Mouse (Mus musculus): ENCODE measurements around the gene Nanos3.

Nanos3 gene

DNA sequence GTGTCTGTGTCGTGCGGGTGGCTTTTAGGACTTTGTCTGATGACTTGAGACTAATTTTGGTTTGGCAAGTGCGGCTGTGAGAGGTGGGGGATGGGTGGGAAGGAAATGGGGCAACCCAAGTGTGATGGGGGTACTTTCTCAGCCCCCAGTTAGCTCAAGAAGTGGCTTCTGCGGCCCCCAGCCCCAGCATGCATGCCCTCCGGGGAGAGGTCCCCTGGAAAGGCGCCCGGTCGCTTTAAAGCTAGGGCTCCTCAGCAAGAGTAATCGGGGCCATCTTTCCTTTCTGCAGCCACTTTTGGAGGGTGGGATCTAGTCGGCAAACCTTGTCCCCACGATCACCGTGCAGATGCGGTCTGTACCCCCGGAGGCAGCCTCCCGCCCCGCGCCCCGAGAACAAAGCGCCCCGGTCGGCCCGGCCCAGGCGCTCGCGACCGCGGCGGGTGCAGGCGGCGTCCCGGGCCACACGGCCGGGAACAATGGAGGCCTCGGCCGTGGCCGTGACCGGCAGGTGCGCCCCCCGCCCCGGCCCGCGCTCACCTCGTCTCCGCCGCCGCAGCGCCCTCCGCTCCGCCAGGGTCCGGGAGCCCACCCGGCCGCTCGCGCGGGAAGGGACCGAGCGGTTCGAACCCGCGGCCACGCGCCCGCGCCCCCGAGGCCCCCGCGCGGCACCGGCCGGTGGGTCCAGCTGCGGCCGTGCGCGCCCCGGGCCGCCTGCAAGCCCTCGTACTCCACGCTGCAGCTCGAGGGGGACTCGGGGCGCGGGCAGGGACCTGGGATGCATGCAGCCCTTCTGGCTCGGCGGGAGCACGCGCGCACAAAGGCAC is 1.5 kb downstream of the Nanos3 start:
- DNase-seq (ENCODE audit: low spot score), result peak; percentile 59

DNA sequence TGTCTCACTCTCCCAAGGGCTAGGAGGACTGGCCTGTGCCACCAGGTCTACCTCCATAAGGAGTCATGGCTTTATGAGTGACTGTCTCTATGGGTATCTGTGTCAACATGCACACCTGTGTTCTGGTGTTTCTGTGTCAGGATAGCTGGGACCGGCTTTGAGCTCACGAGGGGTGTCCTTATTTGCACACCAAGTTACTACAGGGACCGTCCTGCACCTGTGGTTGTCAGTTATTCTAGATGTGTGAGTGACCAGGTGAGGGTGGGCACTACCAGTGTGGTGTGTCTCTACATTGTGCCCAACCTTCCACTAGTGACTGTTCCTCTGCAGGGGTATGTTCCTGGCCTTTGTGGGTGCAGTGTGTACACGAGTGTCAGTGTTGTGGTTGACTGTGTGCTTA is 2.2 kb downstream of the Nanos3 start:
- DNase-seq (ENCODE audit: low spot score), result no peak

DNA sequence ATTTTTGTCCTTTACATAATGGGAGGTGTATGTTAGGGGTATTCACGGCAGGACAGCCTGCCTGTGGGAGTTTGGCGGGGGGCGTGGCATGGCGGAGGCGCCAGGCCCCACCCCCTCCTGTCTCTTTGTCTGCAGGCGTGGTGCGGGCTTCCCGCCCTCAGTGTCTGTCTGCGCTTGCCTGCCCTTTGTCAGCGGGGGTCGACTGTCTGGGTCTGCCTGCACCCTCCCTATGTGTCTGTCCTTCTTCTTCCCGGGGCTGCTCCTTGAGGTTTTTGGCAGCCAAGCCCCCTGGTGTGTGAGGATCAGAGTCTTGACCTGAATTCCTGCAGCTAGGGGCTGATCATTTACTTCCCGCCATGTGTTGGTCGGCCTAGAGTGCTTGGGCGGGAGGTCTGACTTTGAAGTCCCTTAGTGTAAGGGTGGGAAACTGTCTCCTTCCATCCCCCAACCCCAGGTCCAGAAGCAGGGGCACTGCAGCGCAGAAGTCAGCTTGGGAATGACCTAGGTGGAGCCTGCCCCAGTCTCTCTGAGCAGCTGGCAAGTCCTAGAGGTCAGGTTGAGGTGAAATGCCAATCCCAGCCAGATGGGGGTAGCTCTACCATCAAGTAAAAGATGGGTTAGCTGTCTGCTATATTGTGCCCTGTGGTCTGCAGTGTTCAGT is 4.4 kb downstream of the Nanos3 start:
- DNase-seq (ENCODE audit: low spot score), result peak; percentile 89

DNA sequence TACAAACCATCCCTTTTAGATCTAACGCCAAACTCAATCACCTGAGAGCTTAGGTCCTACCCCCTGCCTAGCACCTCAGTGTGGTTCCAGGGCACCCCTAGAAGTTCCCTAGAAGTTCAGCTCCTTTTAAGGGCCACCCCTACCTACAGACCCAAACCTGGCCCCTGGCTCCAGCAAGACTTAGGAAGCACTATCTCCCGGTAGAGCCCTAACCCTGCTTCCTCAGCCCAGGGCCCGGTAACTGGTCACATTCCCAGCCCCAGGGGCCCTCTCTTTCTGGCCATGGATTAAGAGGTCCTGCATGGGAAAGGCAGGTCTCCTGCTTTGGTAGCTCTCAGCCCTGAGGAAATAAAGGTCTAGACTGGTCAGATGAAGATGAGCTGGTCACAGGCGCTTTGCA is 5.1 kb downstream of the Nanos3 start:
- DNase-seq (ENCODE audit: low spot score), result no peak

DNA sequence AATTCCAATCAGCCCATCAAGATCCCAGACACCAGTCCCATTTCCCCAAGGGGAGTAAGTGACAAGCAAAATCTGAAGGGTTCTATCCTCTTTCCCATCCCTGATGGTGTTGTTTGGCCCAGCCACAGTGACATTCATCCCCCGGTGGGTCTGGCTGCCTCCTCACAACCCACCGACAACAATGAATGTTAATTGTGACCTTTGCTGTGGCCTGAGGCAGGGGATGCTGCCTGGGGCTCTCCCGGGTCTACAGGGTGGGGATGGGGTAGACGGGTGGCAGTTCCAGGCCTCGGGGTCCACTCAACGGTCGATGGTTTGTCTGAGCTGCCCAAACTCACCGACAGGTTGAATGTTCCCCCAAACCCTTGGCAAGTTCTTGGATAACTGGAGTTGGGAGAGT is 6.4 kb downstream of the Nanos3 start:
- no peak for DNase-seq (ENCODE audit: low spot score)

DNA sequence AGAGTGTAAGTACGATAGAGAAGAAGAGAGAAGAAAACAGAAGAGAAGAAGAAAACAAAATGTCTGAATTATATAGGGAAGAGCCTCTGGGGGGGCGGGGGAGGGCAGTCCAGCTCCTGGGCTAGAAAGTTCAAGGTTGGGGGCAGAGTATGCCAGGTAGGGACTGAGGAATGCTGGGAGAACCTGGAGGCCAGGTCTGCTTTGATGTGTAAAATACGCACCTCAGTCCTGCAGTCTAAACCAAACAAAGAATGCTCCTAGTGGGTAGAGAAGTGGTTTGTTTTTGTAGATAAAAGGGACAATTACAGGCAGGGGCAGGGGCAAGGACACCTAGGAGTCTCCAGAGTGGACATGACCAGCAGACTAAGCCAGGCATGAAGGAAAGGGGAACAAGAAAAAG is 7.6 kb downstream of the Nanos3 start:
- DNase-seq (ENCODE audit: low spot score), result no peak

DNA sequence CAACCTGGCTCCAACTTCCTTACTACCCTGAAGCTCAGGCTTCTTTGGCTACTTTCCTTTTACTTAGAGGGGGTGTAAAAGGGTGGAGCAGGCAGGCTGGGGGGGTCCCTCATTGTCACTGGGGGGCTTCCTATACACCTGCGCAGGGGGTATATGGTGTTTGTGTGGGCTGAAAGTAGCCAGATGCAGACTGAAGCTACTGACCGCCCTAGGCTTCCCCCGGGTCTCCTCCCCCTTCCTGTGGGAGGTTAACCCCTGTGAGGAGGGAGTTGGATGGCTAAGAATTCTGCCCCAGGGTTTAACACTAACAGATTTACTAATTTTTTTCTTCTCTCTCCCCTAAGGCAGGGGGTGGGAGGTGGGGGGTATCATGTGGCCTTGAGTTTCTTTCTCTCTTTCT is 8.5 kb downstream of the Nanos3 start:
- DNase-seq (ENCODE audit: low spot score), result no peak

DNA sequence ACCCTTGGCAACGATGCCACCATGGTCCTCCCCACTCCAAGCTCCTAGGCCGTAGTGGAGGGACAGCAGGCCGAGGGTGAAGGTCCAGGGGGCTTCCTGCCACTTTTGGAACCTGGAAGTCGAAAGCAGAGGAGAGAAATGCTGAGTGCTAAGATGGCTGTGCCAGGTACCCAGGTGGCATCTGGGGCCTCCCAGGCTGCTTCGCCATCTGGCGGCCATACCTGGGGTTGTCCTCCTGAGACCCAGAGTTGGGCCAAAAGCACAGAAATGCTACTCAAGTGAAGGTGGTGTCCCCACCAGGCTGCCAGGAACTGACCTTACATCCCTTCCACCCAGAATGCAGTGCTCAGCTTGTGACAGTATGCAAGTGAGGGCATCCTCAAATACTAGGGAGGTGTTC is 11.2 kb downstream of the Nanos3 start:
- no peak for DNase-seq (ENCODE audit: low spot score)

DNA sequence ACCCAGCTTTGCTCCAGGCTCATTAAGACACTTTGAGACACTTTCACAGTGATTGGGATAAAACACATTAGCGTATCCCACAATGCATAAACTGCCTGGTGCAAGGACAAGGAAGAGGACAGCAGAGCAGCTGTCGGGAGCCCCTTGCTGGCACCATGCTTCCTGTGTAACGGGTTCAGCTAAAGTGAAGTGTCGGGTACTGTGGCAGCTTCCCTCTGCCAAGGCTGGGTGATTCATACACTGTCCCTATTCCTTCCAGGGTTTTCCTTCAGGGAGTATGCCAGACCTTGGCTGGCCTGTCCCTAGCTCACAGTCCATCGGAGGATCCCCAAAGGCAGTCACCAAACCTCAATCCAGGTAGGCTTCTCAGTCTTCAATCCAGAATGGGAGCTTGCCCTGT is 14.9 kb downstream of the Nanos3 start:
- no peak for DNase-seq (ENCODE audit: low spot score)

DNA sequence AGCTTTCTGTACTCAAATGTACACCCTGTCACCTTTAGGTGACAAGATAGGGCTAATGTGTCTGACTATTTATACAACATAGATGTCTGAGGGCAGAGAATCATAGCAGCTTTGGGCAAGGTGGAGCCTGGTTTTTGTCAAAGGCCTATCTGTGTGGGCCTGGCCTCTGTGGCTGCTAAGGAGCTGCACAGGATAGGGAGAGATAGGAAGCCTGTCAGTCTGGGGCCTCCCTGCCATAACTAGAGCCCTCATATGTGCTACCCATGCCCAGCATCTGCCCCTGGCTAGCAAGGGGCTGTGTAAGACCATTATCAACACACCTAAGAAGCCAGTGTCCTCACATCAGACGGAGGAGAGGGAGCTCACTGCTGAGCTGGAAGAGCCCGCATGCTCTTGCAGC is 17.3 kb downstream of the Nanos3 start:
- no peak for DNase-seq (ENCODE audit: low spot score)

DNA sequence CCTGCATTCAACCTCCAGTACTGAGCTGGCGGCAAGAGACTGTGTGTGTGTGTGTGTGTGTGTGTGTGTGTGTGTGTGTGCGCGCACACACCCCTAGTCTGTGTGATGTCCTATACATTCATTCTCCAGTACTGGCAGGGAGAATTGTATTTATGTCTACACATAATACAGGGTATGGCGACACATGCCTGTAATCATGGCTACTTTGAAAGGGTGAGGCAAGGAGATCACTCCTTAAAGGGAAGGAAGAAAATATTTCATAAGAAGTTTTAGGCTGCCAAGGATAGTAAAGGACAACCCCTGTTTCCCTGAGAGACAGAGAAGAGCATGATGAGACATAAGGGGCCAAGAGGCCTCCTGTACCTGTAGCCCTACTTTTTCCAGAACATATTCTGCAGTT is 27.4 kb downstream of the Nanos3 start:
- no peak for DNase-seq (ENCODE audit: low spot score)

DNA sequence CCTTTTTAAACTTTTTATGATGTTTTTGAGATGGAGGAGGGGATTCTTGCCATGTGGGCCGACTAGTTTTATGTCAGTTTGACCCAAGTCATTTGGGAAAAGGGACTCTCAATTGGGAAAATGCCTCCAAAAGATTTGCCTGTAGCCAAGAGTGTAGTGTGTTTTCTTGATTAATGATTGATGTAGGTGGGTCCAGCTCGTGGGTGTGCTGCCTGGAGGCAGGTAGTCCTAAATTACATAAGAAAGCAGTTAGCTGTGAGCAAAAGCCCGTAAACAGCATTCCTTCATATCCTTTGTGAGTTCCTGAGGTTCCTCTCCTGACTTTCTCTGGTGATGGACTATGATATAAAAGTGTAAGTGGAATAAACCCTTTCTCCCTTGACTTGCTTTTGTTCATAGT is 35.8 kb downstream of the Nanos3 start:
- no peak for DNase-seq (ENCODE audit: low spot score)

DNA sequence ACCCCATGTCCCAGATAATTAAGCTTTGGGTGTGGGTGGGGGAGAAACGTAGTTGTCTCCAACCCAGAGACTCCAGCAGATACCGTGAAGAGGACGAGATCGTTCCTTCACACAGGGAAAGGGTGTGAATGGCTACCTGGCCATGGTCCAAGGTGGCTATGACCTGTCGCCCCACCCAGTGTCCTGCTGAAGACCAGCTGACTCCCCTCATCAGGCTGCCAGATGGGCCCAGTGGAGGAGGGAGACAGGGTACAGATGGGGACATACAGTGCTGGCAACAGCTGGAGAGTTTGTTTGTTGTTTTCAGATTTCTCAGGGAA is 36.5 kb downstream of the Nanos3 start:
- DNase-seq (ENCODE audit: low spot score), result no peak

DNA sequence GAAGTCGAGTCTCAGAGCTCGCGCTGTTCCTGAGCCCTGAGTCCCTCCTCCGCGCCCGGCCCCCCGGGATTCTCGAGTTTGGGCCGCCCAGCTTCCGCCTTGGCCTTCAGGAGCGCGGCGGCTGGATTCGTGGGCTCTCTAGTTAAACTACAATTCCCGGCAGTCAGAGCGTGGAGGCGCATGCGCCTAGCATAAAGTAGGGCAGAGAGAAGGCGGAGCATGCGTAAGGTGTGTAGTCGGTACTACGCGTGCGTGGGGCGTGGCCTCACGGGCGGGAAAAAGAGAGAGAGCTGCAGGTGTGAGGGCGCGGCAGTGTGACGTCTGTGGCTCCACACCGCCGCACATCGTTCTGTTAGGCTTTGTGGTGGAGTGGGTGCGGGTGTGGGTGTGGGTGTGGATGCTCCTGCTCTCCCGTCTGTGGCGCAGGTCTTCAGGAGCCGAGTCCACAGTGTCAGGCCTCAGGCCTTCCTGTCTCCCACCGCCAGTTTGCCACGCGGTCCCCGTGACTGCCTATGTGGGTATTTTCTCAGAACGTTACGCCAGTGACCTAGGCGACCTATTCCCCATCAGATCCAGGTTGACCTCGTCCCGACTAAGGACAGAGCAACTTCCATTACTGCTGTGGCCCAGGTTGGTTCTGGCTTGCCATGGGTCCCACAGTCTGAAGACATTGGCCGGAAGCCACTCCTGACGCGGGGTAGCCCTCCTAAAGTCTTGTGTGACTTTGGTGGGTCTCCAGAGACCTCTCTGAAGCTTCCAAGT is 37.1 kb downstream of the Nanos3 start, which contains the start of the genes Cc2d1a and 4930432K21Rik:
Cc2d1a (minus strand) TSS at position 168 of the 762 bp plus-strand sequence.
4930432K21Rik (plus strand) TSS at position 257 of the 762 bp plus-strand sequence.
- peak; percentile 98 for DNase-seq (ENCODE audit: low spot score)

DNA sequence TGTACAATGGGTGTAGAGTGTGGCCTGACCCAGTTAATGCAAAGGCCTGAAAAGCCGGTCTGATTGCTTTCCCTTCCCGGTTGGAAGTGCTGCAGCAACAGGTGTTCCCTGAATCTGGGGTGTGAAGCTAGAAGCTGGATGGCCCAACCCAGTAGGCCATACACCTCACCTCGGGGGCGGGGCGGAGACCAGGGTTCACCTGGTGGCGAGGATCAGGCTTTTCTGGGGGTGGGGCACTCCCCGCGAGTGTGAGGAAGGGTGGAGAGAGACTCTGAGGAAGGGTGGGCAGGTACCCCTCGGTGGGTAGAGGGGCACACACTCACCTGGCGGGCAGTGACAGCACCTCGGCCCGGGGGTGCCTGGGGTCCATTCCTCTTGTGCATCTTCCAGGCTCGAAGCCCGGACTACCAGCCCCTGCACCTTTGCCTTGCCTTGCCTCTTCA is 37.7 kb downstream of the Nanos3 start:
- peak; percentile 16 for DNase-seq (ENCODE audit: low spot score)

DNA sequence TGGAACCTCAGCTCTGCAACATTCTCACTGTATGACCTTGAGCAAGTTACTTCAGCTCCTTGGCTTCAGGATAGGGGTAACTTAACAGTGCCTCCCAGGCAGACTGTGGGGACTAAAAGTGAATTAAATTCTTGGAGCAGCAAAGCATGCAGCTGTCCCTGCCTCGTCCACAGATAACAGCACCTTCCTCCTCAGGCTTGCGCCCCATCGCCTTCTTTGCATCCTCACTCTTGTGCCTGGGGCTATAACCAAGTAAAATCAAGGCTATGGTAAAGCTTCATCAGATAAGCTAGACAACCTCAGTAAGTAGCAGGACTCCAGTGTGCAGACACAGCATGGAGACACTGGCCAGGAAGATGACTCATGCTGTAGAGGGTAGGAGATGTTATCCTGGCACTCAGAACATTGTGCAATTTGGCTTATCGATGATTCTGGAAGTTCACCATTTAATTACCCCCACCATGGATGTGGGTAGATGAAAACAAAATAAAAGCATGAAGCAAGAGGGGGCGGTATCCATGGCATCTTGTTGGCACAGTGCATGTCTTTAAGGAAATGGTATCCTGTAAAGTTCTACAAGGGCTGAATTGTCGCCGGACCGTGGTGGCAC is 40.3 kb downstream of the Nanos3 start:
- DNase-seq (ENCODE audit: low spot score), result no peak

DNA sequence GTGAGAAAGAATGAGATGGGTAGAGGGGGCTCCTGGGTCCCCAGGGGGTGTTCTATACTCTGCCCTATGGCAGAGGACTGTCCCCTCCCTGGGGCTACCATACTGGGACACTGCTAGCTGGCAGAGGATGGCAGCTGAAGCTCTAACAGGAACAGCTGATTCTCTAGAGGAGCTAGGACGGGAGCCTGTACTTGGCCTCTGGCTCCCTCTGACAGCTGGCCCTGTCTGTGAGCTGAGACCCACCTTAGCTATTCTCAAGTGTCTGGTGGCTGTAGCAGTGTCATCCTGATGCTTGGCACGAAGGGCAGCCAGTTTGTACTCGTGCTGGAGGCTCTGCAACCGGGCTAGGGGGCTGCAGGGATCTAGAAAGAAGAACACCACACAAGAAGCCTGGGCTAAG is 44.2 kb downstream of the Nanos3 start:
- DNase-seq (ENCODE audit: low spot score), result no peak

DNA sequence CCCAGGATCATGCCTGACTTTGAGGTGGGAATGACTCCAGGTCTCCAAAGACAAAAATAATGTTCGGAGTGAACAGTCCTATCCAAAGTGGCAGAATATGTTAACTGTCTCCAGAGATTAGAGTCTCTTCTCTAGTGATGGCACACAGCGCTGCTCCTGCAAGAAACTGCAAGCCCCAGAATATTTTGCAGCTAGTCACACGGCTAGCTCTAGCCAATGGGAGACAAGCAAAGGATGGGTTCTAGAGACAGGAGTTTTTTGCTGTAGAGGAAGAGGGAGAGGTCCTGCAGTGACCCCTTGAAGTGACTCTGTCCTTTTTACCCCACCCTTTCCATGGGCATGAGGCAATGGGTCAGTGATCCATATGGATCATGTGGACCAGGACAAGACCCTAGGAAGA is 47.2 kb downstream of the Nanos3 start:
- no peak for DNase-seq (ENCODE audit: low spot score)

DNA sequence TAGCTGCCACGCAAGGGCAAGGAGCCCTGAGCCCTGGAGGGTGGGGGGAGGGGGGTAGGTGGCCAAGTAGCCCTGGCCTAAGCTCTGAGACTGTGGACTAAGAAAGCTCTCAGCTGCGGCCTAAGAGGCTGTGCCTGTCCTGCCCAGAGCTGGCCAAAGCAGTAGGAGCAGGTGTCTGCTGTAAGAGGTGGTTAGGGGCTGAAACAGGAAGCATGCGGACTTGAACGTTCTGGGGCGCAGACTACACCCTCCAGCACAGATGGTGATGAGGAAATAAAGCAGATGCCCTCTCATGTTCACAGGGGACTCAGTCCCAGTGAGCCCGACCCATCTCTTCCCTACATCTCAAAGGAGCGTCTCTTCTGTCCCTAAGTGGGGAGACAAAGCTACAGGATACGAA is 52.8 kb downstream of the Nanos3 start:
- DNase-seq (ENCODE audit: low spot score), result no peak

DNA sequence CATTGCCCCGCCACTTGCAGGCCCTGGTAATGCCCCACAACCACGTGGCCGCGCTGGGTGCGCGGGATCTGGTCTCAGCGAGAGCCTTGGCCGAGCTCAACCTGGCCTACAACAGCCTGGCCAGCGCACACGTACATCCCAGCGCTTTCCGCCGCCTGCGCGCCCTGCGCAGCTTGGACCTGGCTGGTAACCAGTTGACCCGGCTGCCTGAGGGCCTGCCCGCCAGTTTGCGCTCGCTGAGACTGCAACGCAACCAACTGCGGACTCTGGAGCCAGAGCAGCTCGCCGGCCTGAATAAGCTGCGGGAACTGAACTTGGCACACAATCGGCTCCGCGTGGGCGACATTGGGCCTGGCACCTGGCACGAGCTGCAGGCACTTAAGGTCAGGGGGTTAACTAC is 54.2 kb downstream of the Nanos3 start:
- no peak for DNase-seq (ENCODE audit: low spot score)

DNA sequence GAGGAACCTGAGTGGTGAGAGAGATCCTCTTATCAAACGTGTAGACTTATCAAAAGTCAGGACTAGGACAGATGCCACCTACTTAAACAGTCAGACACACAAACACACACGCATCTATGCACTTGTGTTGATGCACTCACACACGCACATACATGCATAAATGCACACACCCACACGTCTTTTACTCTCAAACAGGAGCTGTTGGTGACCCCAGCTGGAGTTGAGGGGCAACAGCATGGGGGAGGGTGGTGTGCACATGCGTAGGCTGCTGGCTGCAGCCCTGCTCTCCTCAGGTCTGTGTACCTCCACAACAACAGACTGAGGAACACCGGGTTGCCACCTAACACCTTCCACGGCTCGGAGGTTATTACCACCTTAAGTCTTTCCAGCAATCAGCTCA is 56.7 kb downstream of the Nanos3 start:
- no peak for DNase-seq (ENCODE audit: low spot score)

DNA sequence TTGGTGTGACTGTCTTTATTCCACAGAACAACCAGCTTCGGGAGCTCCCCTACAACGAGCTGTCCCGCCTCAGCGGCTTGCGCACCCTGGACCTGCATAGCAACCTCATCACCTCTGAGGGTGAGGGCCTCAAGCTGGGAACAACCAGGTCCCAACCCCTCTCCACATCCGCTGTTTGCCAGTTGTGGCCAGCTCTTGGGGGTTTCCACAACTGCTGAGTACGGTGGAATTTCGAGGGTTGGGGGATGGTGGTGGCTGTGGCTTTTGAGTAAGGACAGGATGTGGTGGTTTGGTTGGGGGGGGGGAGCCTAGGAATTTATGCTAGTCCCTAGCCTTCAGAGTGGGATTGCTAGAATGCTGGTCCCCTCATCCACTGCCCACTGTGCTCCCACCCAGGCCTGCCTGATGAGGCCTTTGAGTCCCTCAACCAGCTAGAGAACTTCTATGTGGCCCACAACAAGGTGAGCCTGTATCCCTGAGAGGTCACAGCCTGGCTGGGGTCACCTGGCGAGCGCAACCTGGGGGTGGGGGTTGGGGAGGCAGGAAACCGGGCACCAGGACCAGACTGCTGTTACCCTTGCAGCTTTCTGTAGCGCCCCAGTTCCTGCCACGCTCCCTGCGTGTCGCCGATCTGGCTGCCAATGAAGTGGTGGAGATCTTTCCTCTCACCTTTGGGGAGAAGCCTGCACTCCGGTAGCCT is 57.7 kb downstream of the Nanos3 start:
- DNase-seq (ENCODE audit: low spot score), result no peak

Data from embryo, embryonic 10.5 days (tissue).